Mouse (Mus musculus) liver, adult 2 months (tissue): ENCODE measurements around the gene Tfb2m.

Experiments
- CTCF ChIP-seq: fragments of 200-500 bp; IDR thresholded peaks from 2 replicates; pipeline ENCODE4 v1.5.1; 2011; ENCODE audit warnings: low read depth, low read length, control low read depth
- POLR2A ChIP-seq: fragments of 200-500 bp; IDR thresholded peaks from 2 replicates; pipeline ENCODE4 v1.6.1; 2011; ENCODE audit warnings: low read length, control low read depth; ENCODE audit not compliant: insufficient read depth; ENCODE audit errors: extremely low read depth

DNA sequence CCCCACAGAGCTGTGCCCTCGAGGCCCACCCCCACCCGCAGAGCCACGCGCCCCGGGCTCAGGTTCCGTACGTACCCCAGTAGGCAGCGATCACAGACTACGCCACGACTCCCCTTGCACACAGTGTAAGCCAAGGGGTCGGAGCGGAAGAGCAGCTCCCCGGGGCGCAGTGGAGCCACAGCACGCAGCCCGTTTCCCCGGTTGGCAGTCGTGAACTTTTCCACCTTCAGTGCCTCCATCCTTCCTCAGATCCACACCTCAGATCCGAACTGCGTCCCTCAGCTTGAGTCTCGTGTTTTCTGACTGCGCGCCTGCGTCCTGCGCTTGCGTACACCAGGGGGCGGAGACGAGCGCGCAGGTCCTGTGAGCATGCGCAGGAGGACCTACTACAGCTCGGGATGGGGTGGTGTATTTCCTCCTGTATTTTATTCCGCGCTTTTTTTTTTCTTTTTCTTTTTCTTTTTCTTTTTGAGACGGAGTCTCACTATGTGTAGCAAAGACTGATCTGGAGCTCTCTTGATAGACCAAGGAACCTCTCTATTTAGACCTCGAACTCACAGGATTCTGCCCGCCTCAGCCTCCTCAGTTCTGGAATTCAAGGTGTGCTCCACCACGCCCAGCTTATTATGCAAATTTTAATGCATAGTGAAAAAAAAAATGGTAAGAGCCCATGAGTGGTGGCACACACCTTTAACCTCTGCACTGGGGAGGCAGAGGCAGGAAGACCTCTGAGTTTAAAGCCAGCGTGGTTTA lies 28.2 kb downstream of the Tfb2m start, which contains the start of gene Smyd3:
- TF ChIP-seq POLR2A (peak; percentile 53; the same call in 1 of the 2 replicates), CTCF (peak; percentile 84)
